Mouse (Mus musculus): ENCODE data around the gene Ap1b1. TPM values are rescaled to one million over a fixed set of nuclear protein-coding genes. Genes with fewer than 3 reads are reported as not detected.

Gene Ap1b1
- 100 to 1,000 TPM; 144 to 152 (median 150) TPM for total RNA-seq (2022)

GRCm38 (mm10) chr11:4986695-4987486 lies at the start of gene Ap1b1:
Gene Ap1b1 (plus strand): TSS chr11:4986824.
- DNase-seq (ENCODE audit: low spot score in 2 of 2) = peak; percentile 67 to 80

- DNase-seq (ENCODE audit: low spot score in 2 of 2) = peak in 1 of 2 experiments; percentile 34
Measured at GRCm38 (mm10) chr11:4946530-4946929, 40.1 kb upstream of the Ap1b1 start.

DNA sequence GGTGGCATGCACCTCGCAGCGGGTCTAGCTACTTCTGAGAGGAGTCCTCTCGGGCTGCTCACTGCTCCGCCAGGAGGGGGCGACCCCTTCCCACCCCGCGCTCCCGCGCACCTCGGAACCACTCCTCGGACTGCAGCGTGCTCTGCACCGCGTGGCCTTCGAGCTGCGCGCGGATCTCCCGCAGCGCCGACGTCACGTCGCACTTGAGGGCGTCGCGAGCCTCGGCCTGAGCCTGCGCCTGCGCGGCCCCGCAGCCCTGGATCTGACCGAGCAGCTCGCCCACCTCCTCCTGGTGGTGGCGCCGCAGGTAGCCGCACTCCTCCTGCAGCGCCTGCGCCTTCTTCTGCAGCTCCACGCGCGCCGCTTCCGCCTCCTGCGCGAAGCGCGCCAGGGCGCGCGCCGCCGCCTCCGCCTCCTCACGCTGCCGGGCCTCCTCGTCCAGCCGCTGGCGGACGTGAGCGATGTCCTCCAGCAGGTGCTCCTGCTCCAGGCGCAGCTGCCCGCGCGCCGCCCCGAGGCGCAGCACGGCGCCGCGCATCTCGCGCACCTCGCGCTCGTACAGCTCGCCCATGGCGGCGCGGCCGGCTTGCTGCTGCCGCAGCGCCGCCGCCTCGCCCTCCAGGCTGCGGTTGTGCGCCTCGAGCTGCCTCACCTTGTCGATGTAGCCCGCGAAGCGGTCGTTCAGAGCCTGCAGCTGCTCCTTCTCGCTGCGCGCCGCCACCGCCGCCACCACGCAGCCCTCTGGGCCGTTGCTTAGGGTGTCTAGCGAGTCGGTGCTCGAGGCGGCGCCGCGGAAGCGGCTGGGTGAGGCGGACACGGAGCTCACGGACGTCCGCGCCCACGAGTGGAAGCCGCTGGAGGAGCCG lies 39.4 kb upstream of the Ap1b1 start:
- peak; percentile 84 to 86 for DNase-seq (ENCODE audit: low spot score in 2 of 2)

GRCm38 (mm10) chr11:4947813-4948174 lies 38.8 kb upstream of the Ap1b1 start, which contains the start of gene Nefh:
Gene Nefh (minus strand): TSS chr11:4948064.
- DNase-seq (ENCODE audit: low spot score in 2 of 2) = no peak

DNA sequence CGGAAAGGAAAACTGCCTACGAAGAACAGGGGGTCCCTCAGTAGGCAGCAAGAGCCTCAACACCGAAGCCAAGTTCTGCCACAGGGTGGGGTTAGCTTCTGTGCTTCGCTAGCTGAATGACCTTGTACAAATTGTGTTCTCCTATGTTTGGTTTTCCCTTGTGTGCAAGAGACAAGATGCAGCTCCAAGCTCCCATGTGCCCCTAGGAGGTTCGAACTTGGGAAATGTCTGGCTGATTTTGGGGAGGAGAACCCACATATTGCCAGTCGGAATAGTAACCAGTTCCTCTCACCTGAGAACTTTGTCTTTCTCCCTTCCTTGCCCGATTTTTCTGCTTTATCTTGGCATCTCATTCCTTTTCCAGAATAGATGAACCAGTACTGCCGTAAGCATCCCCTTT lies 37.8 kb upstream of the Ap1b1 start:
- no peak for DNase-seq (ENCODE audit: low spot score in 2 of 2)

DNA sequence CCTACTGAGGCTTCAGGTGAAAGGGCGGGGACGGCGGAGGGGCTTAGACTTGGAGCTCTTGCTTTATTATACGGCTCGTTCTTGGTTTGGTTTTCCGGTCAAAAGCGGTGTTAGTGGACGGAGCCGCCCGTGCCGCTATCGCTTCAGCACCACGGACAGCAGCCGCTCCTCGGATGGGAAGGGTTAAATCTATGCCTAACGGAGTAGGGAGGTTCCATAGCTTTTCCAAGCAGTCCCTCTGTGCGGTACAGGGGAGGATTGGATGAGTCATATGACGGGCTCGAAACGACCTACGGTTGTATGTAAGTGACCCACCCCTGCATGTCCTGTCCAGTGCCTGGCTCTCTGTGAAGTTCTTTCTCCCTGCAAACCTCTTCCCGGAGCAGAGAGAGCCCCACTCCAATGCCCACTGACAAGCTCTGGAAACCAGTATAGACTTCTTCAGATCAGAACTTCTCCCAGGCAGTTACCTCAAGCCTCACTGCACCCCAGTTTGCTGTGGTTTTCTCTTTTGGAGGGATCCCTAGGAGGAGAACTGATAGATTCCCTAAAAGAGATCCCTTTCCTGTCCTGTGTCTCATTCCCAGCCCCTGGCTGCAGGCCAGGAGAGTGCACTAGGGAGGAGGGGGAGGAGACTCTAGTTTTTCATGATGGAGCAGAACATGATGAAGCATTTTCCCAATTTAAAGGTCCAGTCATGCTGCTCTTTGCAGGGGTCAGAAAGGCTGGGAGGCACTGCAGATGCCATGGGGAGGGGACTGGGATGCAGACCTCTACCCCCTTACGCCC lies 37.2 kb upstream of the Ap1b1 start:
- DNase-seq (ENCODE audit: low spot score in 2 of 2) = no peak

DNA sequence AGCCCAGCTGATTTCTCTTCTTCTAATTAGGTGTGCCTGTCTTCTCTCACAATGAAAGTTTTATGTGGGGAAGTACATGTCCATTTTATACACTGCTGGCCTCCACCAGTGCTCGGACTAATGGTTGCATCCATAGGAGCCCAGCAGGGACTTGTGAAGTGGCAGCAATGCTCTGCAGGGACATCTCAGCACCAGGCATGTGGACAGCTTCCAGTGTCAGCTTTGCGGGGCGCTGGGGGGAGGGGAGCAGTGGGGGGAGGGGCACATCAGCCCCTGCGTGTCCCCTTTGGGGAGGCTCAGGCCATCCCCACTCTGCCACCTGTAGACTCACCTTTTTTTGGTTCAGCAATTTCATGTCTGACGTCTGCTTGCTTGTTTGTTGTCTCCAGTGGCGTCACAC lies 33.2 kb upstream of the Ap1b1 start:
- DNase-seq (ENCODE audit: low spot score in 2 of 2) = no peak

DNA sequence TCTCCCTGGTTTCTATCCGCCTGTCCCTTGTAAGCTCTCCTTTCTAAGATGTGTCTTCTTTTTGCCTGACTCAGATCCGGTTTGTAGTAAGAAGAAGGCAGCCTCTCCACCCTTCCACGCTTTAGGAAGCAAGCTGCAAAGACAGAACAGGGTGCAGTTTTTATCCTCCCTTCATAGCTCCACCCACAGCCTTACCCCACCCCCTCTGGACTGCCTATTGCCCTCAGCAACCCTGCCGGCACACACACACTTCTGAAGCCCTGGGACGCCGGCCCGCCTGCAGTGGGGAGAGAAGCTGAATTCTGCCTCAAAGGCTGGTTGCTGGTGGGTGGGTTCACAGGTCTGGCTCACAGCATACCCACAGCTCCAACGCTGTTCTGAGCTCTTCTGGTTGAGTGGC lies 32.7 kb upstream of the Ap1b1 start:
- DNase-seq (ENCODE audit: low spot score in 2 of 2) = no peak

- DNase-seq (ENCODE audit: low spot score in 2 of 2) = no peak
Measured at GRCm38 (mm10) chr11:4963099-4963808, 23.4 kb upstream of the Ap1b1 start.

- DNase-seq (ENCODE audit: low spot score in 2 of 2) = no peak
Measured at GRCm38 (mm10) chr11:4966325-4966724, 20.3 kb upstream of the Ap1b1 start.

DNA sequence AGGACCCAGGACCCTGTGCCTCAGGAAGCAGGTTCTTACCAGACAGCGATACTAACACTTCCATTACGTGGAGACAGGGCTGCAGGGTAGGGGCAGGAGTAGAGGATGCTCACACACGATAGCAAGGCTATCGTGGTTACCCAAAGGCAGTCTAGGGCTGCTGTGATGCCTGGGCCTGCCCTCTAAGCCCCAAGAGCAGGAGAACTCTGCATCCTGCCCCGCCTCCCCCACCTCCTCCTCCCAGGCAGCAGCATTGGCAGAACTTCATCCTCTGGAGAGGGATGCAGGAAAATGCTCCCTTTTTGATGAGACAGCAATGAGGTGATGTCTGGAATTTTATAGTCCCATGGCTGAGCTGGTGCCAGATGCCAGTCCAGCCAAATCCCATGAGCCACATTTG lies 19.7 kb upstream of the Ap1b1 start:
- DNase-seq (ENCODE audit: low spot score in 2 of 2) = no peak

DNA sequence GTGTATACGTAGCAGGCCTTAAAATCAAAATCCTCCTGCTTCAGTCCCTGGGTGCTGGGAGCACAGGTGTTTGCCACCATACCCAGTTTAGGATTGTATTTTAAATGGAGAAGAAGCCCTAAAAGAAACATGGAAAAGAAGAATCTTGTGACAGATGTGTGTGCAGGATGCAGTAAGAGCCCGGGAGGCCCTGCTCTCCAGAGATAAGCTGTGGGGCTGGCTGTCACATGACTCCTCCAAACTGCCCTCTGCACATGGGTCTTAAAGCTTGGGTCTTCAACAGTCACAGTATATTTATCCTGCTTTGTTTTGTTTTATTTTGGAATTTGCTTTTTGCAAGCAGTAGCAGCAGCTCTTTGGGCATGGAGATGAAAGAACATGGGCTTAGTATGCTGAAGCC lies 19.1 kb upstream of the Ap1b1 start:
- no peak for DNase-seq (ENCODE audit: low spot score in 2 of 2)

- DNase-seq (ENCODE audit: low spot score in 2 of 2) = no peak
Measured at GRCm38 (mm10) chr11:4968376-4968775, 18.2 kb upstream of the Ap1b1 start.

GRCm38 (mm10) chr11:4972967-4973870 lies 13.4 kb upstream of the Ap1b1 start:
- peak in 1 of 2 experiments; percentile 57 for DNase-seq (ENCODE audit: low spot score in 2 of 2)

DNA sequence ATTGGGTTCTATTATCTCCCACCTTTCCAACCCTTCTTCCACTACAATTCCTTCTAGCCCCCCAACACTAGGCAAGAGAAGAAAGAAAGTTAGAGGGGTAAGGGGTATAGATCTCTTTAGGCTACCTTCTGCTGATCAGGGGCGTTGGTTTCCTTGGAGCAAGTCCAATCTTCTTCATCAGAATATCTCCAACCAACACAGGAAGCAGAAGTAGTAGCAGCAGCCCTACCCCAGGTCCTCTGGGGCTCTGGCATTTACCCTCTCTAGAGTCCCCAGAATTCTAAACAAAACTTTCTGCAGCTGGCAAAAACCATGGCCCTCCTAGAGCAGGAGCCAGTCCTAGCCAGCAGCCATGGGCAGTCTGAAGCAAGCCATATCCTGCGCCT lies 12.8 kb upstream of the Ap1b1 start:
- DNase-seq (ENCODE audit: low spot score in 2 of 2) = no peak

DNA sequence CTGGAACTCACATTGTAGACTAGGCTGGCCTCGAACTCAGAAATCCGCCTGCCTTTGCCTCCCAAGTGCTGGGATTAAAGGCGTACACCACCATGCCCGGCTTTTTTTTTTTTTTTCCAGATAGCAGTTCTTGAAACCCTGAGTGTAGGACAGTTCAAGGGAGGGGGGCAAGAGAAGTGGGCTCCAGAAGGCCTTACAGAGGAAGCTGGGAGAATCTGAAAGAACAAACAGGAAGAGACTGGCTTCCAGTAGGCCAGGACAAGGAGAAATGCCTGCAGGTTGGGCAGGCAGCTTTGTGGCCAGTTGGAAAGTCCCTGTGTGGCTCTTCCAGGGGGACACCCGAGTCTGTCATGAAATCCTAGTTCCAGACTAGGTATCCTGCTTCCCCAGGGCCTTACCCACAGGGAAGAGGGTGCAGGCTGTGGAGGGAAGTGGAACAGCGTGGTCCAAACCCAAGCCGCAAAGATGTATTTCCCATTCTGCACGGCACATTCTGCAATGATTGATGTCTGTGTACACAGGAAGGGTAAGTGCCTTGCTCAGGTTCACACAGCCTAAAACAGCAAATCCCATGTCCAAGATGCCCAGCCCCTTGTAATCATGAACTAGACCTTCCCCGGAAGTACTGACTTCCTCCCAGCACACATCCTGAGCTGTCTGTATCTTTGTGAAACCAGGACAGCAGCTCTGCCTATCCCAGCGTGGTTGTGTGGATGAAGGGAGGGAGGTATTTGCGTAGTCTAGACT lies 12.1 kb upstream of the Ap1b1 start:
- DNase-seq (ENCODE audit: low spot score in 2 of 2) = no peak

DNA sequence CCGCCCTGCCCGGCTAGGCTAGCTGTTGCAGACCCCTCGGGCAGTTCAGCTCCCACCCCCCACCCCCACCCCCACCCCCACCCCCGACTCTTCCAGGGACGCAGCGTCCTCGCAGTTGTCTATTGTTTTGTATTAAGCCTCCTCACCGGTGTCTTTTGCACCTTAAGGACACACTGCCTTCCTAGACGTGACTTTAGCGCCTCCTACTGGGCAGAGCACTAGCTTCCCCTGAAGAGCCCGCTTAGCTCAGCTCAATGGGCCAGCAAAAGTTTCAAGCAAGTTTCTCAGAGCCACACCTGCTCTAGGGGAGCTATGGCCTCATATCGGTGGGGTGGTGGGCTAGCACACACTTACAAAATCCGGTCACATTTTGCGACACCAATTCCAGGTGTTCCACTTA lies 11.0 kb upstream of the Ap1b1 start:
- DNase-seq (ENCODE audit: low spot score in 2 of 2) = peak in 1 of 2 experiments; percentile 47

- DNase-seq (ENCODE audit: low spot score in 2 of 2) = no peak
Measured at GRCm38 (mm10) chr11:4983010-4983409, 3.6 kb upstream of the Ap1b1 start.

- DNase-seq (ENCODE audit: low spot score in 2 of 2) = no peak
Measured at GRCm38 (mm10) chr11:4983538-4983937, 3.1 kb upstream of the Ap1b1 start.
